Mouse (Mus musculus): ENCODE results near the gene Pkib. TPM values are rescaled to one million over a fixed set of nuclear protein-coding genes. Genes with fewer than 3 reads are reported as not detected.

Gene Pkib
- polyA plus RNA-seq, 2 experiments: 0.52 to 1.2 TPM

DNA sequence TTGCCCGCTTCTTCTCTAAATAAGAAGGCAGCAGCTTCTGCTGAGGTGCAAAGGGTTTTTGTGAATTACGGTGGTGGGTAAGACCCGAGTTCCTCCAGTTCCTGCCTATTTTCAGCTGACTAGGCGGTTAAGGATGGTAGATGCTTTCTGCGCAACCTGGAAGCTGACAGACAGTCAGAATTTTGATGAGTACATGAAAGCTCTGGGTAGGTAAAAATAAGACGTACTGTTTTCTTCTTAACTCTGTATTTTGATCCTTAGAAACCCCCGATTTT lies 153.0 kb downstream of the Pkib start, which contains the start of gene Fabp7:
Fabp7 (plus strand) TSS at position 6 of the 275 bp plus-strand sequence.
- Histone ChIP-seq H3K27me3 (ENCODE audit: control insufficient read depth, insufficient read depth, low read length) (no peaks in the 10 kb centered on the region), H3K9me3 (ENCODE audit: control insufficient read depth, low read length) (no peaks in the 10 kb centered on the region), H3K4me3 (replicated peaks; ENCODE audit: low read length) (no peak within 1 kb of the TSS), H3K27ac (replicated peaks; ENCODE audit: low read depth, low read length) (no peak within 1 kb of the TSS), H3K9ac (ENCODE audit: low read depth, low read length, severe bottlenecking) (no peak within 1 kb of the TSS), H3K4me2 (replicated peaks; ENCODE audit: low read depth, low read length, severe bottlenecking) (no peak within 1 kb of the TSS), H3K4me1 (ENCODE audit: control insufficient read depth, insufficient read depth, low read length) (peaks cover 10% of the 10 kb centered on the region), H3K36me3 (ENCODE audit: control insufficient read depth, insufficient read depth, low read length) (no peaks in the 10 kb centered on the region)
- no peak for TF ChIP-seq POLR2A (IDR thresholded peaks at IDR 0.05; ENCODE audit: borderline replicate concordance, extremely low read depth, insufficient read depth, insufficient read length)
- WGBS: 30% methylated on average over 7 of the region's 7 CpGs
- DNase-seq (ENCODE audit: low spot score): no peak
- ATAC-seq (ENCODE audit: low FRiP score, low read depth): no peak

DNA sequence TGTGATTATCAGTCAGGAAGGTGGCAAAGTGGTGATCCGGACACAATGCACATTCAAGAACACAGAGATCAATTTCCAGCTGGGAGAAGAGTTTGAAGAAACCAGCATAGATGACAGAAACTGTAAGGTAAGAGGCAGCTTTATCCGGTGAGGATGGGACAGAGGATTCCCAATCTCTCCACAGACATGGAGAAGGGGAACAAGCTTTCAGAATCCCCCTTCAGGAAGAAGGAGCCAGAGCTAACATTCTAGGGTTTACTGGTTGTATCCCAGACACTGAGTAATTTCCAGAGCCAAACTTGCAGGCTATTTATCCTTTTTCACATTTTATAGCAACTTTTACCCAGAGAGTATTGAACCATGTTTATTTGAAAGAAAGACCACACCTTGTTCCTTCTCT lies 153.8 kb downstream of the Pkib start:
- no peaks in the 10 kb centered on the region for H3K9me3 ChIP-seq (ENCODE audit: control insufficient read depth, low read length)

More for the DNA sequence above, 153.8 kb downstream of the Pkib start:
- DNase-seq (ENCODE audit: low spot score): no peak
- TF ChIP-seq POLR2A (IDR thresholded peaks at IDR 0.05; ENCODE audit: borderline replicate concordance, extremely low read depth, insufficient read depth, insufficient read length): no peak
- H3K4me3 ChIP-seq (replicated peaks; ENCODE audit: low read length): no peak overlapping the region
- 71% methylated on average over 2 of the region's 2 CpGs for WGBS
- no peak overlapping the region for H3K9ac ChIP-seq (ENCODE audit: low read depth, low read length, severe bottlenecking)
- H3K4me1 ChIP-seq (ENCODE audit: control insufficient read depth, insufficient read depth, low read length): peaks cover 10% of the 10 kb centered on the region
- no peak overlapping the region for H3K27ac ChIP-seq (replicated peaks; ENCODE audit: low read depth, low read length)
- no peaks in the 10 kb centered on the region for H3K36me3 ChIP-seq (ENCODE audit: control insufficient read depth, insufficient read depth, low read length)
- H3K27me3 ChIP-seq (ENCODE audit: control insufficient read depth, insufficient read depth, low read length): no peaks in the 10 kb centered on the region
- H3K4me2 ChIP-seq (replicated peaks; ENCODE audit: low read depth, low read length, severe bottlenecking): no peak overlapping the region
- ATAC-seq (ENCODE audit: low FRiP score, low read depth): no peak

Other genes with a start within 250 kb of the Pkib start
- gene Hsf2, start 145.6 kb upstream of the Pkib start, polyA plus RNA-seq (2012; rRNA removed): 22.0 and 23.4 TPM in 2 replicates
- 29.8 and 31.0 TPM in 2 replicates for gene Hsf2, start 145.6 kb upstream of the Pkib start, polyA plus RNA-seq (2014; fragmentation: Nextera tagmentation; extraction: Ambion mirVana)
- gene Serinc1, start 99.5 kb upstream of the Pkib start, polyA plus RNA-seq (2012; rRNA removed): 113 and 114 TPM in 2 replicates
- gene Serinc1, start 99.5 kb upstream of the Pkib start, polyA plus RNA-seq (2014; fragmentation: Nextera tagmentation; extraction: Ambion mirVana): 160 and 170 TPM in 2 replicates
- gene Fabp7, start 152.9 kb downstream of the Pkib start, polyA plus RNA-seq (2012; rRNA removed): 4.6 and 10.1 TPM in 2 replicates
- 8.7 and 10.2 TPM in 2 replicates for gene Fabp7, start 152.9 kb downstream of the Pkib start, polyA plus RNA-seq (2014; fragmentation: Nextera tagmentation; extraction: Ambion mirVana)
- gene Smpdl3a, start 162.4 kb downstream of the Pkib start, polyA plus RNA-seq (2012; rRNA removed): 14.1 and 14.3 TPM in 2 replicates
- 13.7 and 16.5 TPM in 2 replicates for gene Smpdl3a, start 162.4 kb downstream of the Pkib start, polyA plus RNA-seq (2014; fragmentation: Nextera tagmentation; extraction: Ambion mirVana)

All from limb, embryonic 14.5 days (tissue).